Mouse (Mus musculus) heart, embryonic 14.5 days (tissue): ENCODE measurements around the gene Sema4c. TPM values are rescaled to one million over a fixed set of nuclear protein-coding genes. Genes with fewer than 3 reads are reported as not detected.
A peak's percentile ranks its signal among the peaks of the same experiment; 100 is the strongest.

Experiments
- ATAC-seq: fragments of 200-750 bp; cut with Nextera tagmentation; 2 replicates; pipeline ENCODE4 v1.8.0; 2017; ENCODE audit warnings: low read depth, moderate TSS enrichment; ENCODE audit not compliant: insufficient number of reproducible peaks, insufficient read depth, low FRiP score
- H3K27ac ChIP-seq, 2 experiments: fragments of 200-500 bp in 1 of 2; fragments of 300-500 bp in 1 of 2; sonication (generic) in 1 of 2; replicated peaks in 1 of 2; 2 replicates each; pipeline ENCODE4 v1.5.1; 2012 to 2014; ENCODE audit warnings: low read depth in 2 of 2, low read length in 2 of 2, control low read depth in 1 of 2, mild to moderate bottlenecking in 1 of 2, mixed read lengths in 1 of 2; ENCODE audit not compliant: control insufficient read depth in 1 of 2, insufficient read depth in 1 of 2
- H3K27me3 ChIP-seq: fragments of 300-500 bp; sonication (generic); 2 replicates; pipeline ENCODE4 v1.6.1; 2014; ENCODE audit warnings: mild to moderate bottlenecking, low read length, control low read depth; ENCODE audit not compliant: control insufficient read depth, insufficient read depth
- H3K36me3 ChIP-seq: fragments of 300-500 bp; sonication (generic); 2 replicates; pipeline ENCODE4 v1.6.1; 2014; ENCODE audit warnings: mild to moderate bottlenecking, control low read depth, low read length, mixed read lengths; ENCODE audit not compliant: control insufficient read depth, insufficient read depth
- H3K4me1 ChIP-seq, 2 experiments: fragments of 200-500 bp in 1 of 2; fragments of 300-500 bp in 1 of 2; sonication (generic) in 1 of 2; 2 replicates each; pipeline ENCODE4 v1.6.1; 2012 to 2014; ENCODE audit warnings: low read length in 2 of 2, control low read depth in 1 of 2, mixed read lengths in 1 of 2; ENCODE audit not compliant: control insufficient read depth in 2 of 2, insufficient read depth in 2 of 2
- H3K4me2 ChIP-seq: fragments of 300-500 bp; sonication (generic); 2 replicates; pipeline ENCODE4 v1.6.1; 2014; ENCODE audit warnings: mild to moderate bottlenecking, low read length
- H3K4me3 ChIP-seq, 2 experiments: fragments of 200-500 bp in 1 of 2; fragments of 300-500 bp in 1 of 2; sonication (generic) in 1 of 2; 2 replicates each; pipeline ENCODE4 v1.5.1; 2012 to 2014; ENCODE audit warnings: low read length in 2 of 2, mild to moderate bottlenecking in 2 of 2, control low read depth in 1 of 2, low read depth in 1 of 2, moderate library complexity in 1 of 2; ENCODE audit not compliant: control insufficient read depth in 1 of 2, insufficient read depth in 1 of 2
- H3K9ac ChIP-seq: fragments of 300-500 bp; sonication (generic); 2 replicates; pipeline ENCODE4 v1.6.1; 2014; ENCODE audit warnings: mild to moderate bottlenecking, low read length
- H3K9me3 ChIP-seq: fragments of 300-500 bp; sonication (generic); 2 replicates; pipeline ENCODE4 v1.6.1; 2016; ENCODE audit warnings: low read length, control low read depth; ENCODE audit not compliant: control insufficient read depth
- WGBS: fragments of 180-500 bp; shearing (Covaris S2); extraction: QIAGEN DNeasy Blood & Tissue Kit; methylation state at CpG from one replicate; pipeline ENCODE4 v1.1.7; 2014; 5-methylcytosine and 5-hydroxymethylcytosine counted together
- polyA plus RNA-seq: library from polyadenylated mRNA; unstranded; fragments of >200 nt; fragmentation: Nextera tagmentation; extraction: Ambion mirVana; gene quantifications from 2 replicates; pipeline ENCODE4 v1.2.1, GENCODE M21; 2014

Gene Sema4c
- 1.3 and 1.6 TPM in 2 replicates for polyA plus RNA-seq

GRCm38 (mm10) chr1:36558031-36558993, at the start of gene Sema4c:
Gene Sema4c (minus strand): TSS chr1:36558349.
- Histone ChIP-seq H3K27ac (peak within 1 kb of the TSS; percentile 95), H3K4me2 (peak within 1 kb of the TSS; percentile 79), H3K4me3 (peak within 1 kb of the TSS; percentile 78 to 83), H3K27me3 (no peaks in the 10 kb centered on the region), H3K9ac (peak within 1 kb of the TSS; percentile 96), H3K36me3 (peaks cover 22% of the 10 kb centered on the region), H3K9me3 (no peaks in the 10 kb centered on the region), H3K4me1 (peaks cover 49 to 51% of the 10 kb centered on the region in 2 experiments)
- WGBS: 2% methylated on average over 66 of the region's 69 CpGs
- ATAC-seq: peak; percentile 41

DNA sequence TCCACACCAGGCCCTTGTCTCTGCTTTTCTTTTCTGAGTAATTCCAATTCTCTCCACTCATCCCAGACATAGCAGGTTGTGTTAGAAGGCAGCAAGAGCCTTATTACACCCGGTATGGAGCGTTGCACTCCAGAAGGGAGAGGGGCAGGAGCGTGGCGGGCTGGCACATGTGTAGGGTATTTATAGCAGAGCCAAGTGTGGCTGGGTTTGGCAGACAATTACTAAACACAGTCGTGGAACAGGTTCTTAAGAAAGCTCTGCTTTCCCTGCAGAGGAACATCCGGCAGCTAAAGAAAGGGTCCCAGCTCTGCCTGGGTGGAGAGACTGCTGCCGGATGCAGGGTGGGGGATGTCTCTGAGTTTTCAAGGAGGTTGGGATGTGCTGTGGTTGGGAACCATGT, 48.8 kb upstream of the Sema4c start:
- Histone ChIP-seq H3K4me3 (no peak overlapping the region), H3K36me3 (no peaks in the 10 kb centered on the region), H3K4me1 (peaks cover 19 to 20% of the 10 kb centered on the region in 2 experiments), H3K27me3 (no peaks in the 10 kb centered on the region), H3K9me3 (no peaks in the 10 kb centered on the region), H3K9ac (no peak overlapping the region), H3K4me2 (peak overlapping the region; percentile 24; the same call in 1 of the 2 replicates), H3K27ac (peak overlapping the region; percentile 58 to 75)
- WGBS: 30% methylated on average over 7 of the region's 7 CpGs
- ATAC-seq: peak; percentile 61; the same call in 1 of the 2 replicates

DNA sequence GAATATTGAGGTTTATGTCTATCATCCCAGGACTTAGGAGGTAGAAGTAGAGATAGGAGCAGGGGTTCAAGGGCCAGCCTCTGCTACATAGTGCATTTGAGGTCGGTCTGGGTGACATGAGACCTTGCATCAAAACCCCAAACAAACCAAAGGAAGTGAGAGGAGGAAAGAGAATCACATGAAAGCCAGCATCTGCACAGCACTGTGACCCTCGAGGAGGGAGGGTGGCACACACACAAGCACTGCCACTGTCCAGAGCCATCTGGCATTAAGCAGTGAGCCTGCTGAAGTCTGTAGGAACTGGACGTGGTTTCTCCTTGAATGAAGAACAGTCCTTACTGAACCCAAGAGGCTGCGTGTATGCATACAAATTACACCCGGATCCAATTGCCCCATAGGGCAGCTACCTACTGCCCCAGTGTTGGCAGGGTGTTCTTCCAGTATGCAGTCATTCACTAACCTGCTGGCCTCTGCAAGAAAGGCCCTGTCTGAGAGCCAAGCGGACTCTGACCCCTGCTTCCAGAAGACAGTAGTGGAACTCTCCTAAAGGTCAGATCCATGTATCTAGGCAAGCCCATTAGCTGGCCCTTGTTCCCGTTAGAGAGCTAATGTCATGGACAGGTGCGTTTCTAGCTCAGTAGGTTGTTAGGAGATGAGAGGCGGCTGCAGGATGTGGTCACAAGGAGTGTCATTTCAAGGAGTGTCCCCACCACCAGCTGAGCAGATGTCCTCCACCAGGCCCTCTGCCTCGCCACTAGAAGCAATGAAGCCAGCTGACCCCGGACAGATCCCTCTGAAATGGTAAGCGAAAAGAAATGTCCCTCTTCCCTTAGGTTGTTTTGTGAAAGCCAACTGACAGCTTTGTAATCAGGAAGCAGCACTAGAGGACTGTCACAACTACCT, 46.4 kb upstream of the Sema4c start:
- Histone ChIP-seq H3K36me3 (no peaks in the 10 kb centered on the region), H3K9me3 (no peaks in the 10 kb centered on the region), H3K9ac (no peak overlapping the region), H3K27me3 (no peaks in the 10 kb centered on the region), H3K4me2 (no peak overlapping the region), H3K27ac (no peak overlapping the region), H3K4me3 (no peak overlapping the region), H3K4me1 (peaks cover 17 to 19% of the 10 kb centered on the region in 2 experiments)
- ATAC-seq: no peak
- WGBS: 82% methylated on average over 12 of the region's 12 CpGs

- WGBS: 44% methylated on average over 9 of the region's 9 CpGs
- Histone ChIP-seq H3K9ac (peak overlapping the region; percentile 11; the same call in 1 of the 2 replicates), H3K4me3 (no peak overlapping the region), H3K27ac (peak overlapping the region; percentile 4 to 36), H3K9me3 (no peaks in the 10 kb centered on the region), H3K4me1 (peaks cover 17 to 19% of the 10 kb centered on the region in 2 experiments), H3K4me2 (no peak overlapping the region), H3K27me3 (no peaks in the 10 kb centered on the region), H3K36me3 (no peaks in the 10 kb centered on the region)
- ATAC-seq: no peak
Observed at GRCm38 (mm10) chr1:36603361-36603760, 45.2 kb upstream of the Sema4c start.

DNA sequence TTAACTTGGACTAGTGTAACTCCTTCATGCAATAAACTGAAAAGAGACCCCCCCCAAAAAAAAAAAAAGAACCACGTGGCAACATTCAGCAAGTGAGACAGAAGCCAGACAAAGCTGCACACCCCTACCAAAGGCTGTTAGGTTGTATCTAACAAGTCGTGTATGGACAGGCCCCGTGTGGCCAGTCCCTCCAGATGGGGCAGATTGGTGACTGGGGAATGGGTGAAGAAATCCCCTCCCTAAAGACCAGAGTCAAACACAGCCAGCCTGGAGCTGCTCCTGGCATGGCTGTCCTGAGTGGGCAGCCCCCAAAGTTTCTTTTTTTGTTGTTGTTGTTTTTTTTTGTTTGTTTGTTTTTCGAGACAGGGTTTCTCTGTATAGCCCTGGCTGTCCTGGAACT, 44.1 kb upstream of the Sema4c start:
- H3K4me1 ChIP-seq: peaks cover 11 to 15% of the 10 kb centered on the region in 2 experiments
- H3K27me3 ChIP-seq: no peaks in the 10 kb centered on the region
- no peak for ATAC-seq
- H3K9ac ChIP-seq: no peak overlapping the region
- 60% methylated on average over 4 of the region's 4 CpGs for WGBS
- H3K36me3 ChIP-seq: no peaks in the 10 kb centered on the region
- H3K9me3 ChIP-seq: no peaks in the 10 kb centered on the region
- H3K4me3 ChIP-seq: no peak overlapping the region
- H3K4me2 ChIP-seq: no peak overlapping the region
- no peak overlapping the region for H3K27ac ChIP-seq

DNA sequence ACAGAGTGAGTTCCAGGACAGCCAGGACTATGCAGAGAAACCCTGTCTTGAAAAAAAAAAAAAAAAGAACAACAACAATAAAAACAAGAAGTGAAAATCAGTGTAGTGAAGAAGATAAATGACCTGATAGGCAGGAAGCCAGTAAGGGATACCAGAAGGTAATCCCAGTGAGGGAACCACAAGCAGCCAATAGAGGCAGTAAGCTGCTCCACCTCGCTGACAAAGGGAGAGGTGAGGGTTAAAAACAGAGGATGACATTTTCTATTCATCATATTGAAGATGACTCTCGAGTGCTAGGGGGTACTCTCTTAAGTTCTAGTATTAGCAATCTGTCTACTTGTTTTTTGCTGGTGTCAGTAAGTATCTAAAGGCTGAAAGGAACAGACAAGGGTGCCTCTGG, 40.3 kb upstream of the Sema4c start:
- H3K4me2 ChIP-seq: no peak overlapping the region
- no peak overlapping the region for H3K9ac ChIP-seq
- no peak overlapping the region for H3K4me3 ChIP-seq
- no peaks in the 10 kb centered on the region for H3K9me3 ChIP-seq
- H3K4me1 ChIP-seq: peaks cover 10 to 12% of the 10 kb centered on the region in 2 experiments; a peak in 3 of 4 replicates
- H3K36me3 ChIP-seq: no peaks in the 10 kb centered on the region
- 75% methylated on average over 2 of the region's 2 CpGs for WGBS
- H3K27me3 ChIP-seq: no peaks in the 10 kb centered on the region
- no peak for ATAC-seq
- H3K27ac ChIP-seq: no peak overlapping the region

DNA sequence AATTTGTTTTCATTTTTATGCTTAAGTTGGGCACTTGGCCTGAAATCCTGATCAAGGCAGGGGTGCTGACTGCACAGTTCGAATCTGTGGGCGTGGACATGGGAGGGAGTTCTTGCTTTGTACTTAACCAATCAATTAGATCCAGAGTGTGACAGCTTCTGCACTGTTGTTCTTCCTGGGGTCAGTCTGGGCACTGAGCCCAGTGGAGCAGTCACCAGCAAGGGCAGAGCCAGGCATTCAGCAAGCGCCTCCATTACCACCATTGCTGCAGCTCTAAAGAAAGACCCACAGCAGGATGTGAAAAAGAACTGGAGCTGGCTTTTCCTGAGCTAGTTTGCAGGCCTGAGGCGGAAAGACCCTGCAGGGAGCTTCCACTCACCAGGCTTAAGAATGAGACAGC, 38.0 kb upstream of the Sema4c start:
- Histone ChIP-seq H3K36me3 (no peaks in the 10 kb centered on the region), H3K27me3 (no peaks in the 10 kb centered on the region), H3K4me3 (no peak overlapping the region), H3K4me2 (peak overlapping the region; percentile 42), H3K4me1 (peaks cover 17 to 18% of the 10 kb centered on the region in 2 experiments; a peak in 3 of 4 replicates), H3K9ac (peak overlapping the region; percentile 47; the same call in 1 of the 2 replicates), H3K27ac (peak overlapping the region; percentile 71 to 76), H3K9me3 (no peaks in the 10 kb centered on the region)
- peak; percentile 58; the same call in 1 of the 2 replicates for ATAC-seq
- 37% methylated on average over 4 of the region's 4 CpGs for WGBS
